Mouse (Mus musculus) cerebellum, postnatal 4 days (tissue): Measurements from ENCODE around the gene Fam120a.

Source experiments
- DNase-seq, 2 experiments: peaks; one replicate each; pipeline ENCODE4 v3.0.0; 2022; ENCODE audit warnings: low spot score in 2 of 2, mixed read lengths in 1 of 2

Gene Fam120a

GRCm38 (mm10) chr13:48965559-48966525 lies 2.0 kb downstream of the Fam120a start:
- peak; percentile 25 to 43 for DNase-seq

- no peak for DNase-seq
Observed at GRCm38 (mm10) chr13:48964850-48965249, 3.0 kb downstream of the Fam120a start.

GRCm38 (mm10) chr13:48963111-48963510 lies 4.7 kb downstream of the Fam120a start:
- no peak for DNase-seq

- DNase-seq = no peak
Observed at GRCm38 (mm10) chr13:48962519-48962918, 5.3 kb downstream of the Fam120a start.

GRCm38 (mm10) chr13:48958608-48959007 lies 9.2 kb downstream of the Fam120a start:
- DNase-seq = no peak

- no peak for DNase-seq
Observed at GRCm38 (mm10) chr13:48954825-48955224, 13.0 kb downstream of the Fam120a start.

GRCm38 (mm10) chr13:48950600-48951241 lies 17.1 kb downstream of the Fam120a start:
- no peak for DNase-seq

GRCm38 (mm10) chr13:48948951-48949350 lies 18.9 kb downstream of the Fam120a start:
- DNase-seq = no peak

- DNase-seq = no peak
Observed at GRCm38 (mm10) chr13:48944571-48944970, 23.2 kb downstream of the Fam120a start.

- no peak for DNase-seq
Observed at GRCm38 (mm10) chr13:48942471-48942870, 25.3 kb downstream of the Fam120a start.

- DNase-seq = no peak
Observed at GRCm38 (mm10) chr13:48941773-48942172, 26.0 kb downstream of the Fam120a start.

- DNase-seq = no peak
Observed at GRCm38 (mm10) chr13:48934597-48934996, 33.2 kb downstream of the Fam120a start.

- DNase-seq = no peak
Observed at GRCm38 (mm10) chr13:48932692-48933091, 35.1 kb downstream of the Fam120a start.

- no peak for DNase-seq
Observed at GRCm38 (mm10) chr13:48931687-48932086, 36.1 kb downstream of the Fam120a start.

GRCm38 (mm10) chr13:48931232-48931631 lies 36.6 kb downstream of the Fam120a start:
- DNase-seq = no peak

GRCm38 (mm10) chr13:48929535-48930110 lies 38.2 kb downstream of the Fam120a start:
- DNase-seq = no peak

GRCm38 (mm10) chr13:48927609-48928008 lies 40.2 kb downstream of the Fam120a start:
- no peak for DNase-seq

- DNase-seq = no peak
Observed at GRCm38 (mm10) chr13:48922712-48923111, 45.1 kb downstream of the Fam120a start.

GRCm38 (mm10) chr13:48921256-48921655 lies 46.6 kb downstream of the Fam120a start:
- no peak for DNase-seq

GRCm38 (mm10) chr13:48919756-48920415 lies 47.9 kb downstream of the Fam120a start:
- no peak for DNase-seq

- no peak for DNase-seq
Observed at GRCm38 (mm10) chr13:48917113-48917599, 50.7 kb downstream of the Fam120a start.

GRCm38 (mm10) chr13:48913680-48914079 lies 54.1 kb downstream of the Fam120a start:
- DNase-seq = no peak
